Mouse (Mus musculus): ENCODE results near the gene Dusp15. TPM values are rescaled to one million over a fixed set of nuclear protein-coding genes. Genes with fewer than 3 reads are reported as not detected.
A peak's percentile ranks its signal among the peaks of the same experiment; 100 is the strongest.

Gene Dusp15
- polyA plus RNA-seq, 1 experiment from 2014 or later, result 0.04 TPM

GRCm38 (mm10) chr2:152947098-152947497, 4.4 kb downstream of the Dusp15 start:
- no peak overlapping the region for H3K4me3 ChIP-seq
- no peaks in the 10 kb centered on the region for H3K36me3 ChIP-seq
- H3K27ac ChIP-seq, result no peak overlapping the region
- H3K4me1 ChIP-seq, result peaks cover 32% of the 10 kb centered on the region
- peaks cover 100% of the 10 kb centered on the region for H3K27me3 ChIP-seq (ENCODE audit: insufficient read depth, poor library complexity, severe bottlenecking)
- no peak for DNase-seq (ENCODE audit: low spot score)
- H3K9me3 ChIP-seq, result no peaks in the 10 kb centered on the region
- 67% methylated on average over 7 of the region's 7 CpGs for WGBS

- DNase-seq (ENCODE audit: low spot score), result no peak
- no peak overlapping the region for H3K4me3 ChIP-seq
- H3K4me1 ChIP-seq, result peaks cover 14% of the 10 kb centered on the region
- no peak overlapping the region for H3K27ac ChIP-seq
- no peaks in the 10 kb centered on the region for H3K36me3 ChIP-seq
- no peaks in the 10 kb centered on the region for H3K9me3 ChIP-seq
- peaks cover 99% of the 10 kb centered on the region for H3K27me3 ChIP-seq (ENCODE audit: insufficient read depth, poor library complexity, severe bottlenecking)
- WGBS, result 53% methylated on average over 9 of the region's 9 CpGs
Observed at GRCm38 (mm10) chr2:152944013-152944412, 7.5 kb downstream of the Dusp15 start.

GRCm38 (mm10) chr2:152943568-152943967, 7.9 kb downstream of the Dusp15 start:
- DNase-seq (ENCODE audit: low spot score), result no peak
- H3K4me3 ChIP-seq, result peak overlapping the region; percentile 68
- H3K4me1 ChIP-seq, result peaks cover 14% of the 10 kb centered on the region
- no peaks in the 10 kb centered on the region for H3K9me3 ChIP-seq
- WGBS, result 5% methylated on average over 8 of the region's 8 CpGs
- no peaks in the 10 kb centered on the region for H3K36me3 ChIP-seq
- 0 out of 2 replicates have a peak overlapping the region, but pooled peaks have one; percentile 62 for H3K27ac ChIP-seq
- H3K27me3 ChIP-seq (ENCODE audit: insufficient read depth, poor library complexity, severe bottlenecking), result peaks cover 99% of the 10 kb centered on the region

- DNase-seq (ENCODE audit: low spot score), result no peak
- WGBS, result under 1% methylated on average over 64 of the region's 65 CpGs
- H3K27me3 ChIP-seq (ENCODE audit: insufficient read depth, poor library complexity, severe bottlenecking), result peaks cover 99% of the 10 kb centered on the region
- peak overlapping the region; percentile 68 for H3K4me3 ChIP-seq
- H3K27ac ChIP-seq, result peak overlapping the region; percentile 62
- peaks cover 14% of the 10 kb centered on the region for H3K4me1 ChIP-seq
- H3K36me3 ChIP-seq, result no peaks in the 10 kb centered on the region
- no peaks in the 10 kb centered on the region for H3K9me3 ChIP-seq
Observed at GRCm38 (mm10) chr2:152942898-152943515, 8.5 kb downstream of the Dusp15 start.

- H3K9me3 ChIP-seq, result no peaks in the 10 kb centered on the region
- H3K27me3 ChIP-seq (ENCODE audit: insufficient read depth, poor library complexity, severe bottlenecking), result peaks cover 88% of the 10 kb centered on the region
- no peak for DNase-seq (ENCODE audit: low spot score)
- peaks cover 14% of the 10 kb centered on the region for H3K4me1 ChIP-seq
- no peaks in the 10 kb centered on the region for H3K36me3 ChIP-seq
- no peak overlapping the region for H3K27ac ChIP-seq
- no peak overlapping the region for H3K4me3 ChIP-seq
- 25% methylated on average over 7 of the region's 7 CpGs for whole genome bisulfite sequencing
Observed at GRCm38 (mm10) chr2:152941776-152942175, 9.7 kb downstream of the Dusp15 start.

- no peak overlapping the region for H3K27ac ChIP-seq
- H3K4me1 ChIP-seq, result peaks cover 14% of the 10 kb centered on the region
- H3K36me3 ChIP-seq, result no peaks in the 10 kb centered on the region
- DNase-seq (ENCODE audit: low spot score), result no peak
- WGBS, result 82% methylated on average over 6 of the region's 6 CpGs
- no peak overlapping the region for H3K4me3 ChIP-seq
- H3K9me3 ChIP-seq, result no peaks in the 10 kb centered on the region
- peaks cover 87% of the 10 kb centered on the region for H3K27me3 ChIP-seq (ENCODE audit: insufficient read depth, poor library complexity, severe bottlenecking)
Observed at GRCm38 (mm10) chr2:152941106-152941505, 10.4 kb downstream of the Dusp15 start.

GRCm38 (mm10) chr2:152939846-152940245, 11.7 kb downstream of the Dusp15 start:
- H3K4me1 ChIP-seq, result peaks cover 14% of the 10 kb centered on the region
- H3K36me3 ChIP-seq, result no peaks in the 10 kb centered on the region
- H3K27me3 ChIP-seq (ENCODE audit: insufficient read depth, poor library complexity, severe bottlenecking), result peaks cover 87% of the 10 kb centered on the region
- WGBS, result 10% methylated on average over 4 of the region's 4 CpGs
- DNase-seq (ENCODE audit: low spot score), result no peak
- H3K4me3 ChIP-seq, result no peak overlapping the region
- no peak overlapping the region for H3K27ac ChIP-seq
- H3K9me3 ChIP-seq, result no peaks in the 10 kb centered on the region

- H3K27ac ChIP-seq, result no peak overlapping the region
- H3K36me3 ChIP-seq, result no peaks in the 10 kb centered on the region
- H3K9me3 ChIP-seq, result no peaks in the 10 kb centered on the region
- DNase-seq (ENCODE audit: low spot score), result no peak
- no peak overlapping the region for H3K4me3 ChIP-seq
- WGBS, result 34% methylated on average over 5 of the region's 5 CpGs
- H3K4me1 ChIP-seq, result peaks cover 36% of the 10 kb centered on the region
- H3K27me3 ChIP-seq (ENCODE audit: insufficient read depth, poor library complexity, severe bottlenecking), result peaks cover 56% of the 10 kb centered on the region
Observed at GRCm38 (mm10) chr2:152933614-152934013, 17.9 kb downstream of the Dusp15 start.

GRCm38 (mm10) chr2:152933048-152933447, 18.4 kb downstream of the Dusp15 start, which contains the start of gene Foxs1:
Foxs1 (minus strand) TSS chr2:152933208.
- Histone ChIP-seq H3K36me3 (no peaks in the 10 kb centered on the region), H3K27ac (peak within 1 kb of the TSS; percentile 44), H3K9me3 (no peaks in the 10 kb centered on the region), H3K4me1 (peaks cover 41% of the 10 kb centered on the region), H3K27me3 (ENCODE audit: insufficient read depth, poor library complexity, severe bottlenecking) (peaks cover 56% of the 10 kb centered on the region), H3K4me3 (no peak within 1 kb of the TSS)
- DNase-seq (ENCODE audit: low spot score), result no peak
- 29% methylated on average over 9 of the region's 9 CpGs for WGBS

GRCm38 (mm10) chr2:152931456-152932160, 19.9 kb downstream of the Dusp15 start:
- 63% methylated on average over 11 of the region's 12 CpGs for WGBS
- no peaks in the 10 kb centered on the region for H3K36me3 ChIP-seq
- H3K4me3 ChIP-seq, result no peak overlapping the region
- H3K9me3 ChIP-seq, result no peaks in the 10 kb centered on the region
- DNase-seq (ENCODE audit: low spot score), result no peak
- H3K4me1 ChIP-seq, result peaks cover 54% of the 10 kb centered on the region
- H3K27ac ChIP-seq, result 0 out of 2 replicates have a peak overlapping the region, but pooled peaks have one; percentile 8
- H3K27me3 ChIP-seq (ENCODE audit: insufficient read depth, poor library complexity, severe bottlenecking), result peaks cover 58% of the 10 kb centered on the region

- Histone ChIP-seq H3K4me3 (no peak overlapping the region), H3K9me3 (no peaks in the 10 kb centered on the region), H3K4me1 (peaks cover 67% of the 10 kb centered on the region), H3K27me3 (ENCODE audit: insufficient read depth, poor library complexity, severe bottlenecking) (peaks cover 50% of the 10 kb centered on the region), H3K27ac (peak overlapping the region; percentile 49), H3K36me3 (no peaks in the 10 kb centered on the region)
- WGBS, result 29% methylated on average over 2 of the region's 2 CpGs
- DNase-seq (ENCODE audit: low spot score), result no peak
Observed at GRCm38 (mm10) chr2:152930276-152930675, 21.2 kb downstream of the Dusp15 start.

- WGBS, result 68% methylated on average over 3 of the region's 3 CpGs
- no peak overlapping the region for H3K4me3 ChIP-seq
- H3K9me3 ChIP-seq, result no peaks in the 10 kb centered on the region
- H3K4me1 ChIP-seq, result peaks cover 80% of the 10 kb centered on the region
- H3K36me3 ChIP-seq, result no peaks in the 10 kb centered on the region
- peaks cover 46% of the 10 kb centered on the region for H3K27me3 ChIP-seq (ENCODE audit: insufficient read depth, poor library complexity, severe bottlenecking)
- no peak for DNase-seq (ENCODE audit: low spot score)
- H3K27ac ChIP-seq, result peak overlapping the region; percentile 13; the same call in 1 of the 2 replicates
Observed at GRCm38 (mm10) chr2:152928988-152929370, 22.5 kb downstream of the Dusp15 start.

GRCm38 (mm10) chr2:152928219-152928987, 23.1 kb downstream of the Dusp15 start:
- DNase-seq (ENCODE audit: low spot score), result no peak
- 39% methylated on average over 14 of the region's 14 CpGs for WGBS

More at GRCm38 (mm10) chr2:152928219-152928987, 23.1 kb downstream of the Dusp15 start:
- Histone ChIP-seq H3K27ac (peak overlapping the region; percentile 69), H3K36me3 (no peaks in the 10 kb centered on the region), H3K4me3 (no peak overlapping the region), H3K9me3 (no peaks in the 10 kb centered on the region), H3K27me3 (ENCODE audit: insufficient read depth, poor library complexity, severe bottlenecking) (peaks cover 46% of the 10 kb centered on the region), H3K4me1 (peaks cover 81% of the 10 kb centered on the region)
